Mouse (Mus musculus) heart, embryonic 16.5 days (tissue): ENCODE measurements around the gene Olfr923. TPM values are rescaled to one million over a fixed set of nuclear protein-coding genes. Genes with fewer than 3 reads are reported as not detected.
"Not testable (repeated sequence)": the region's sequence is repeated elsewhere in the genome, so short reads cannot be mapped to it uniquely, and the experiment has no call there.

ENCODE experiments used
- ATAC-seq: fragments of 200-750 bp; cut with Nextera tagmentation; replicated peaks from 2 replicates; pipeline ENCODE4 v1.8.0; 2017; ENCODE audit warnings: moderate number of reproducible peaks; ENCODE audit not compliant: insufficient read depth, low FRiP score; ENCODE audit errors: extremely low read depth
- H3K27ac ChIP-seq: fragments of 300-500 bp; sonication (generic); 2 replicates; pipeline ENCODE4 v1.5.1; 2014; ENCODE audit warnings: mild to moderate bottlenecking, low read length, control low read depth, moderate library complexity
- H3K27me3 ChIP-seq: fragments of 300-500 bp; sonication (generic); 2 replicates; pipeline ENCODE4 v1.6.1; 2014; ENCODE audit warnings: low read length, mixed read lengths; ENCODE audit not compliant: control insufficient read depth, insufficient read depth
- H3K36me3 ChIP-seq: fragments of 300-500 bp; sonication (generic); 2 replicates; pipeline ENCODE4 v1.6.1; 2014; ENCODE audit not compliant: control insufficient read depth, insufficient read depth
- H3K4me1 ChIP-seq: fragments of 300-500 bp; sonication (generic); 2 replicates; pipeline ENCODE4 v1.6.1; 2014; ENCODE audit warnings: low read length, mixed read lengths; ENCODE audit not compliant: control insufficient read depth, insufficient read depth
- H3K4me2 ChIP-seq: fragments of 300-500 bp; sonication (generic); 2 replicates; pipeline ENCODE4 v1.6.1; 2014; ENCODE audit warnings: low read depth, mild to moderate bottlenecking, control low read depth, low read length
- H3K4me3 ChIP-seq: fragments of 300-500 bp; sonication (generic); 2 replicates; pipeline ENCODE4 v1.5.1; 2014; ENCODE audit warnings: mild to moderate bottlenecking, control low read depth, low read length
- H3K9ac ChIP-seq: fragments of 300-500 bp; sonication (generic); 2 replicates; pipeline ENCODE4 v1.6.1; 2014; ENCODE audit warnings: low read length, control low read depth
- H3K9me3 ChIP-seq: fragments of 300-500 bp; sonication (generic); replicated peaks from 2 replicates; pipeline ENCODE4 v1.6.1; 2016; ENCODE audit warnings: low read length; ENCODE audit not compliant: control insufficient read depth
- WGBS: fragments of 180-500 bp; shearing (Covaris S2); extraction: QIAGEN DNeasy Blood & Tissue Kit; methylation state at CpG from one replicate; pipeline ENCODE4 v1.1.7; 2014; 5-methylcytosine and 5-hydroxymethylcytosine counted together
- polyA plus RNA-seq: library from polyadenylated mRNA; unstranded; fragments of >200 nt; fragmentation: Nextera tagmentation; extraction: Ambion mirVana; gene quantifications from 2 replicates; pipeline ENCODE4 v1.2.1, GENCODE M21; 2015

The Olfr923 gene
- not detected in 2 replicates for polyA plus RNA-seq

DNA sequence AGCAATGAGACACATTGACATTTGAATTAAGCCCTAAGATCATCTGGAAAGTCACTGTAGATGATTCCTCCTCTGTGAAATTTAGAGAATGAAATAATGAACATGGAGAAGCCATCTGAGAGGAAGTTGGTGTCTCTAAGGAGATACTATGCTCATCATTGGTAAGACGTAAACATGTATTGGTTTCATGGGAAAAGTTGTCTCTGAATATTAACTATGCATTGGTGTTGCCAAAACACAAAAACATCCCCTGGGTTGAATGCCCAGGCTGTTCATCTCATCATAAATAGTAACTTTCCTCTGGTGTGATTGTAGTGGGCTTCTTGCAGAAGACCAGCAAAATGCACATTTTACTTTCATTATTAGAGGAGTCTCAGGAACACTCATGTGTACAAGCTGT is at the start of gene Olfr923:
TSS of gene Olfr923 (plus strand) at position 301 of the 400 bp plus-strand sequence.
- H3K4me2 ChIP-seq: no peak within 1 kb of the TSS
- H3K4me1 ChIP-seq: no peaks in the 10 kb centered on the region
- ATAC-seq: no peak
- H3K27me3 ChIP-seq: no peaks in the 10 kb centered on the region
- no peaks in the 10 kb centered on the region for H3K9me3 ChIP-seq
- 80% methylated on average over 1 of the region's 1 CpGs for whole genome bisulfite sequencing
- H3K9ac ChIP-seq: no peak within 1 kb of the TSS
- H3K36me3 ChIP-seq: no peaks in the 10 kb centered on the region
- no peak within 1 kb of the TSS for H3K27ac ChIP-seq
- no peak within 1 kb of the TSS for H3K4me3 ChIP-seq

- H3K9me3 ChIP-seq: no peaks in the 10 kb centered on the region
- H3K4me1 ChIP-seq: no peaks in the 10 kb centered on the region
- ATAC-seq: no peak
- H3K27me3 ChIP-seq: no peaks in the 10 kb centered on the region
- 88% methylated on average over 2 of the region's 2 CpGs for WGBS
- no peak overlapping the region for H3K9ac ChIP-seq
- H3K36me3 ChIP-seq: no peaks in the 10 kb centered on the region
- no peak overlapping the region for H3K27ac ChIP-seq
- H3K4me3 ChIP-seq: no peak overlapping the region
- no peak overlapping the region for H3K4me2 ChIP-seq
Observed at GRCm38 (mm10) chr9:38792689-38793088, 33.7 kb upstream of the Olfr923 start.

- Histone ChIP-seq H3K4me3 (no peak overlapping the region), H3K4me1 (no peaks in the 10 kb centered on the region), H3K4me2 (no peak overlapping the region), H3K27ac (no peak overlapping the region), H3K36me3 (no peaks in the 10 kb centered on the region), H3K27me3 (no peaks in the 10 kb centered on the region), H3K9ac (no peak overlapping the region), H3K9me3 (no peaks in the 10 kb centered on the region)
- ATAC-seq: no peak
Observed at GRCm38 (mm10) chr9:38805696-38806095, 20.6 kb upstream of the Olfr923 start.

DNA sequence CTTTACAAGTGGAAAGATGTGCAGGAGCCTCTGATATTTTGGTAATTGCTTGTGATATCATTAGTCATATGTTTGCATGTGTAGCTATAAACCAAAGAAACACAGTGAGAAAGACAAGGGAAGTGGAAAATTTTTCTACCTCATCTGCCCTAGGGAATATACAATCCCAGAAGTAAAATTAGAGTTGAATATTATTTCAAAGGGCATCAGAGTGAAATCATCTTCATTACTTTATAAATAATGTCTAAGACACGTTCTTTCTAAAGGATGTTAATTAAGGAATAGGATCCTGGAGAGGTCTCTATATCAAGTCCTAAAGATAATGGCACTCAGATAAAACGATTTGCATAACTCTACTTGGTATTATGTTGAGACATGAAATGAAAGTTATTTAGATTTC is 12.0 kb upstream of the Olfr923 start, which contains the start of gene Olfr922:
TSS of gene Olfr922 (plus strand) at position 301 of the 400 bp plus-strand sequence.
- no peaks in the 10 kb centered on the region for H3K27me3 ChIP-seq
- no peak within 1 kb of the TSS for H3K4me2 ChIP-seq
- H3K4me3 ChIP-seq: no peak within 1 kb of the TSS
- no peaks in the 10 kb centered on the region for H3K36me3 ChIP-seq
- ATAC-seq: no peak
- no peaks in the 10 kb centered on the region for H3K4me1 ChIP-seq
- no peak within 1 kb of the TSS for H3K9ac ChIP-seq
- no peak within 1 kb of the TSS for H3K27ac ChIP-seq
- no peaks in the 10 kb centered on the region; the same call in 1 of the 2 replicates for H3K9me3 ChIP-seq
- 50% methylated on average over 2 of the region's 2 CpGs for WGBS

DNA sequence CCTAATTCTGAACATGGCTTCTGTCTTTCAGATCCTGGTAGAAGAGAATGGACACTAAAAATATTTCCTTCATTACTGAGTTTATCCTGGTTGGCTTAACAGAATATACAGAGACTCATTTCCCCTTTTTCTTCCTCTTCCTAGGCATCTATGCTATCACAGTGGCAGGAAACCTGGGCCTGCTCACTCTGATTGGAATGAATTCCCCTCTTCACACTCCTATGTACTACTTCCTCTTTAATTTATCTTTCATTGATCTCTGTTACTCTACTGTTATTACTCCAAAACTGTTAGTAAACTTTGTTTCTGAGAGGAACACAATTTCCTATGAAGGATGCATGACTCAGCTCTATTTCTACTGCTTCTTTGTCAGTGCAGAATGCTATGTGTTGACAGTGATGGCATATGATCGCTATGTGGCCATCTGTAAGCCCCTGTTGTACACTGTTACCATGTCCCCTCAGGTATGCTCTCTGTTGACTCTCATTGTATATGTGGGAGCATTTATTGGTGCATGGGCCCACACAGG is 10.8 kb upstream of the Olfr923 start:
- no peak overlapping the region for H3K4me3 ChIP-seq
- ATAC-seq: no peak
- no peak overlapping the region for H3K4me2 ChIP-seq
- H3K27me3 ChIP-seq: no peaks in the 10 kb centered on the region
- H3K36me3 ChIP-seq: no peaks in the 10 kb centered on the region
- H3K9ac ChIP-seq: no peak overlapping the region
- H3K4me1 ChIP-seq: no peaks in the 10 kb centered on the region
- 71% methylated on average over 1 of the region's 1 CpGs for WGBS
- H3K9me3 ChIP-seq: no peaks in the 10 kb centered on the region; the same call in 1 of the 2 replicates
- H3K27ac ChIP-seq: no peak overlapping the region

GRCm38 (mm10) chr9:38833027-38833426 is 6.7 kb downstream of the Olfr923 start:
- Histone ChIP-seq H3K9me3 (no peaks in the 10 kb centered on the region), H3K27ac (no peak overlapping the region), H3K36me3 (no peaks in the 10 kb centered on the region), H3K27me3 (no peaks in the 10 kb centered on the region), H3K4me1 (0 out of 2 replicates have a peak, but pooled peaks cover 5% of the 10 kb centered on the region), H3K9ac (no peak overlapping the region), H3K4me2 (no peak overlapping the region), H3K4me3 (no peak overlapping the region)
- ATAC-seq: no peak
- 24% methylated on average over 2 of the region's 2 CpGs for WGBS

DNA sequence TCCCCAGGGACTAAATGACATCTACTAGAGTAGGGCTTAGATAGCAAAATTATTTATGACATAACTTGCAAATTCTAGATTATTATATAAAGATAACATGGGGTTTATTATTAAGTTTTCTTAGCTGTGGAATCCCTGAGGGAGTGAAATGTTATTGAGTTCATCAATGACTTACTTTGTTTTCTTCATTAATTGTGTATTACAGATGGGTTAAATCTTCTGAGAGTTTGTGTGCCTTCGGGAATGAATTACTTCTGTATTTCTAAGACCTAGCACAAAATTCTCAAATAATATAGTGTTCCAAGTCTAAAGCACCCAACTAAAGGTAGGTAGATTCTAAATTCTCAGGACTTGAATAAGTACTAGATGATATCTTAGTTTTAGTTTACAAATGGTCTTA is 17.8 kb downstream of the Olfr923 start, which contains the start of gene Olfr924:
TSS of gene Olfr924 (plus strand) at position 301 of the 400 bp plus-strand sequence.
- H3K27me3 ChIP-seq: no peaks in the 10 kb centered on the region
- ATAC-seq: no peak
- 78% methylated on average over 1 of the region's 1 CpGs for WGBS
- H3K4me1 ChIP-seq: no peaks in the 10 kb centered on the region
- H3K9me3 ChIP-seq: no peaks in the 10 kb centered on the region
- H3K4me3 ChIP-seq: no peak within 1 kb of the TSS
- H3K27ac ChIP-seq: no peak within 1 kb of the TSS
- no peak within 1 kb of the TSS for H3K4me2 ChIP-seq
- no peaks in the 10 kb centered on the region for H3K36me3 ChIP-seq
- no peak within 1 kb of the TSS for H3K9ac ChIP-seq

GRCm38 (mm10) chr9:38854760-38855159 is 28.4 kb downstream of the Olfr923 start, which contains the start of gene Olfr26:
Olfr26 (plus strand) TSS chr9:38855060.
- no peak within 1 kb of the TSS for H3K4me3 ChIP-seq
- ATAC-seq: no peak
- no peaks in the 10 kb centered on the region for H3K4me1 ChIP-seq
- no peaks in the 10 kb centered on the region for H3K27me3 ChIP-seq
- no peak within 1 kb of the TSS for H3K4me2 ChIP-seq
- H3K9me3 ChIP-seq: no peaks in the 10 kb centered on the region
- no peak within 1 kb of the TSS for H3K9ac ChIP-seq
- no peak within 1 kb of the TSS for H3K27ac ChIP-seq
- no peaks in the 10 kb centered on the region for H3K36me3 ChIP-seq

DNA sequence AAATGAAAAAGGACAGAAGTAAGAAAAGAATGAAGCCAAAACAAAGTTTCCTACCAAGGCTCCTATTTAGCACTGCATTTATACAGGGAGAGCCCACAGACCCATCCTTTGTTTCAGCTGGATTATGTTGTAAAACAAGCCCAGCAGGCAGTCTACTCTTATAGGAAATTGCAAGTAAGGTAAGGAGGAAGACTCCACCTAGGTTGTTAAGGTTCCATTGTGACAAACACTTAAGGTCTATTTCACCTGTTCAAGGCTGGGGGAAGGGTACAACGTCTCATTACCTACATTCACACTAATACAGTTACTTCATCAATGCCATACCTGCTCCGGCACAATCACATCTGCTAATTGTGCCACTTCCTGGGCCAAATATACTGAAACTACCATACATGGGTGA is 48.5 kb downstream of the Olfr923 start:
- not testable (repeated sequence) for H3K4me2 ChIP-seq, ATAC-seq, H3K4me3 ChIP-seq, H3K27ac ChIP-seq, H3K9me3 ChIP-seq, H3K36me3 ChIP-seq, H3K4me1 ChIP-seq, H3K9ac ChIP-seq, H3K27me3 ChIP-seq
- WGBS: 50% methylated on average over 2 of the region's 2 CpGs
